Mouse (Mus musculus) hindbrain, embryonic 14.5 days (tissue): ENCODE measurements around the gene Glyat. TPM values are rescaled to one million over a fixed set of nuclear protein-coding genes. Genes with fewer than 3 reads are reported as not detected.
"Not testable (repeated sequence)": the region's sequence is repeated elsewhere in the genome, so short reads cannot be mapped to it uniquely, and the experiment has no call there.

ENCODE experiments used
- ATAC-seq: fragments of 200-750 bp; cut with Nextera tagmentation; 2 replicates; pipeline ENCODE4 v1.8.0; 2017; ENCODE audit warnings: moderate number of reproducible peaks, mild to moderate bottlenecking, moderate TSS enrichment, moderate library complexity; ENCODE audit not compliant: low FRiP score
- DNase-seq: peaks from one replicate; pipeline ENCODE4 v3.0.0-alpha.2; 2015; ENCODE audit warnings: low spot score
- H3K27ac ChIP-seq: fragments of 300-500 bp; sonication (generic); 2 replicates; pipeline ENCODE4 v1.5.1; 2014; ENCODE audit warnings: mild to moderate bottlenecking, moderate library complexity
- H3K27me3 ChIP-seq: fragments of 300-500 bp; sonication (generic); 2 replicates; pipeline ENCODE4 v1.6.1; 2014; ENCODE audit warnings: mild to moderate bottlenecking, low read length, mixed read lengths; ENCODE audit not compliant: control insufficient read depth, insufficient read depth
- H3K36me3 ChIP-seq: fragments of 300-500 bp; sonication (generic); replicated peaks from 2 replicates; pipeline ENCODE4 v1.6.1; 2014; ENCODE audit not compliant: control insufficient read depth, insufficient read depth
- H3K4me1 ChIP-seq: fragments of 300-500 bp; sonication (generic); replicated peaks from 2 replicates; pipeline ENCODE4 v1.6.1; 2014; ENCODE audit warnings: antibody characterized with exemption, low read length, mixed read lengths; ENCODE audit not compliant: control insufficient read depth, insufficient read depth
- H3K4me2 ChIP-seq: fragments of 300-500 bp; sonication (generic); replicated peaks from 2 replicates; pipeline ENCODE4 v1.6.1; 2014; ENCODE audit warnings: mild to moderate bottlenecking, moderate library complexity
- H3K4me3 ChIP-seq: fragments of 300-500 bp; sonication (generic); replicated peaks from 2 replicates; pipeline ENCODE4 v1.5.1; 2014; ENCODE audit warnings: mild to moderate bottlenecking, low read length
- H3K9ac ChIP-seq: fragments of 300-500 bp; sonication (generic); 2 replicates; pipeline ENCODE4 v1.6.1; 2014
- H3K9me3 ChIP-seq: fragments of 300-500 bp; sonication (generic); 2 replicates; pipeline ENCODE4 v1.6.1; 2016; ENCODE audit warnings: low read length; ENCODE audit not compliant: control insufficient read depth
- WGBS: fragments of 180-500 bp; shearing (Covaris S2); extraction: QIAGEN DNeasy Blood & Tissue Kit; methylation state at CpG from one replicate; pipeline ENCODE4 v1.1.7; 2014; 5-methylcytosine and 5-hydroxymethylcytosine counted together
- polyA plus RNA-seq: library from polyadenylated mRNA; unstranded; fragments of >200 nt; fragmentation: Nextera tagmentation; extraction: Ambion mirVana; gene quantifications from 2 replicates; pipeline ENCODE4 v1.2.1, GENCODE M21; 2014

Gene Glyat
- polyA plus RNA-seq, 1 experiment from 2014 or later = not detected

DNA sequence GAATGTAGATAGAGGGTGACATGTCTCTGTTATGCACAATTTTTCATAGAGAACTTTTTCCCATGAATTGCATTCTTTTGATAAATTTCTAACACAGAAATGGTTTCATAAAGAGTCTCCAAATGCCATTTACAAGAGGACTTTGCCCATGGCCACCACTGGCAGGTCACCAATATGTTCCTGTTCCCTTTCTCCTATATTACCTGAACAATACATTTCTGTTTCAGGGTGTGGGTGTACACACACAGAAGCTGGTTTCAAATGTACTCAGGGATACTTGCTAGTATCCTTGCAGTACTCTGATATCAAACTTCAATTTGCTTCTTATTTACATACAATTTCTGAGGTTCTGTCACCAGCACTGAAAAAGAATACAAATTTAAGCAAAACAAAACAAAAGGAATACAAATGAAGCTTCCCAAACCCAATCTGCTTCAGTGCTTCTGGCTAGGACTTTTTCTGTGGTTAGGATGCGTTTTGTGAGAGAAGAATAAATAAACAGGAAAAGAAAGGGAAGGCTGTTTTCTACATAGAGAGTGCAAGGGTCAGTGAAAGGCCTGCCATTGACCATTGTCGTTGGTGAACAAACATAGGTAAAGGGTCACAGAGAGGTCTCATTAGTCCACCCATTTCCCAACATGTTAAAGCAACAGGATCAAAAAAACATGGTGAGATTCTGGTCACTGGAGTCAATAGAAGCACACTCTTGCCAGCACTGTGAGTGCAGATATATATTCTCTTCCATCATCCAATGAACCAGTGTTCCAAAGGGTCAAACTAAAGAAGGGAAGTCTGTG, 32.2 kb upstream of the Glyat start:
- Histone ChIP-seq H3K4me3 (no peak overlapping the region), H3K27ac (no peak overlapping the region), H3K9ac (no peak overlapping the region), H3K4me1 (peaks cover 10% of the 10 kb centered on the region; the same call in 1 of the 2 replicates), H3K9me3 (no peaks in the 10 kb centered on the region), H3K4me2 (no peak overlapping the region), H3K36me3 (no peaks in the 10 kb centered on the region), H3K27me3 (no peaks in the 10 kb centered on the region)
- ATAC-seq (no peak), DNase-seq (no peak)
- WGBS = 22% methylated on average over 2 of the region's 2 CpGs

DNA sequence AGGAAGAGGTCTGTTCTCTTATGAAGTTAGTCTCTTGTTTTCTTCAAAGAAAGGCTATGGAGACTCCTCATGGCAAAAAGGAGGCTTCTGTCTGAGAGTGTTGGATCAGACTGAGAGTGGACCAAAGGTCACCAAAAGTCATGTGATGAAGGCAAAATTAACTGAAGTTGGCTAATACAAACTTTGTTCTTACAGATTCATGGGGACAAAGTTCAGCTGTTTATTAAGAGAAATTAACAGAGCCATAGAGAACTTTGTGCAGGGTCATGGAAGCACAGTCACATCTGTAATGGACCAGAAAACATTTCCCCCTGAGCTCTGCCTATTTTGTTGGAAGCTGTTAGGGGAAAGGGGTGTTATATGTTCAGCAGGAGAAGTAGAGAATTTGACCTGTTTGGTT, 24.8 kb upstream of the Glyat start:
- Histone ChIP-seq H3K27me3 (no peaks in the 10 kb centered on the region), H3K9me3 (no peaks in the 10 kb centered on the region), H3K36me3 (no peaks in the 10 kb centered on the region), H3K4me2 (no peak overlapping the region), H3K27ac (no peak overlapping the region), H3K9ac (no peak overlapping the region), H3K4me1 (no peaks in the 10 kb centered on the region), H3K4me3 (no peak overlapping the region)
- DNase-seq = no peak
- ATAC-seq = no peak

DNA sequence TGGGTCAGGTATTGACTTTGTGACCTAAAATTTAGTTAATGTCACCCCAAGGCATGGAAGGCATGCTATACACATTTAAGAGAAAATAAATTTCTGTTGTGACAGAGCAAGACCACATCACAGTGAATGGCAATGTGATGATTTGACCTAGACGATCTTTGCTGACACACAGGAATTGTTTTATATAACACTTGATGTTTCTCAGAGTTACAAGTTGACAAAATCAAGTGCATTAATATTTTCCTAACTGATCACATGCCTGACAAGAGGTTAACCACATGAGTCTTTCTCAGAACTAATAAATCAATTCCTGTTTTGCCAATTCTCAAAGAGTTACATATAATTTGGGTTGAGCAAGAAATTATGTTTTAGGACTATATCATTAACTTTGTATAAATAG, 19.5 kb upstream of the Glyat start:
- Histone ChIP-seq H3K4me2 (no peak overlapping the region), H3K4me1 (no peaks in the 10 kb centered on the region), H3K36me3 (no peaks in the 10 kb centered on the region), H3K27me3 (no peaks in the 10 kb centered on the region), H3K9me3 (no peaks in the 10 kb centered on the region), H3K4me3 (no peak overlapping the region), H3K9ac (no peak overlapping the region), H3K27ac (no peak overlapping the region)
- no peak for DNase-seq
- no peak for ATAC-seq
- WGBS = 74% methylated on average over 1 of the region's 1 CpGs

DNA sequence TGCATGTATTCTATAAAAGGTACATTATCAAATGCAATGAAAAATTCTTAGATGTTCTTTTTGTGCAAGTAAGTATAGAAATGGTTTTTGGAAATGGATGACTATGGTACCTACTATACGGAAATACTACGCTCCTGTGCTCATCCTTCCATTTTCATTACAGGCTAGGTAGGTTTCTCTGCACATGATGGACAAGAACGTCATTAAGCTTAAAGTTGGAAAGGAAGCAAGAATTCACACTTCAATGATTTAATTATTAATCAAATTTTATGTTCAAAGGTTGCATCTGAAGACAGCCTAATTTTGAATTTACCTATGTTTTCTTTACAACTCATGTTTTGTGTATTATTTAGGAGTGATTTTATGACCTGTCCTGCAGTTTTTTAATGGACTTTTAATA, 1.2 kb downstream of the Glyat start:
- H3K27ac ChIP-seq = no peak overlapping the region
- 89% methylated on average over 3 of the region's 3 CpGs for WGBS
- no peak overlapping the region for H3K4me3 ChIP-seq
- no peaks in the 10 kb centered on the region for H3K27me3 ChIP-seq
- no peak for DNase-seq
- H3K36me3 ChIP-seq = no peaks in the 10 kb centered on the region
- H3K9me3 ChIP-seq = no peaks in the 10 kb centered on the region
- no peak for ATAC-seq
- no peak overlapping the region for H3K4me2 ChIP-seq
- H3K9ac ChIP-seq = no peak overlapping the region
- H3K4me1 ChIP-seq = no peaks in the 10 kb centered on the region

DNA sequence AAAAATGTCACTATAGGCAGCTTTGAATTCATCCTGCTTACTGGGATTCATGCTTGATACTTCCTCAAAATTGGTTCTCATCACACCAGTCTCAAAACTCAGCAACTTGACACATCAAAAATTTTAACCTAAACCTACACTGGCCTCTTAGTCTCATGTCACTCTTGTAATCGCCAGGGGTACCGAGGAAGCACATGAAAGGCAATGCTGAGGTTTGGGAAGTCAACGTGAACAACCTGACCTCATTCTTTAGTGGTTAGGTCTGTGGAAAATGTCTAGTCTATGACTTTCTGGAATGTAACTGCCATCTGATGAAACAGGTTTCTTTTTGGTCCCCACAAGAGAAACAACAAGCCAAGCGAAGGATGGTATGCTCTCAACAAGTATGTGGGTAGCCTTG, 1.9 kb downstream of the Glyat start:
- H3K36me3 ChIP-seq = no peaks in the 10 kb centered on the region
- no peak overlapping the region for H3K4me2 ChIP-seq
- no peak overlapping the region for H3K9ac ChIP-seq
- H3K4me3 ChIP-seq = no peak overlapping the region
- 93% methylated on average over 4 of the region's 4 CpGs for WGBS
- no peaks in the 10 kb centered on the region for H3K4me1 ChIP-seq
- no peaks in the 10 kb centered on the region for H3K27me3 ChIP-seq
- DNase-seq = no peak
- no peak overlapping the region for H3K27ac ChIP-seq
- no peaks in the 10 kb centered on the region for H3K9me3 ChIP-seq
- ATAC-seq = no peak

DNA sequence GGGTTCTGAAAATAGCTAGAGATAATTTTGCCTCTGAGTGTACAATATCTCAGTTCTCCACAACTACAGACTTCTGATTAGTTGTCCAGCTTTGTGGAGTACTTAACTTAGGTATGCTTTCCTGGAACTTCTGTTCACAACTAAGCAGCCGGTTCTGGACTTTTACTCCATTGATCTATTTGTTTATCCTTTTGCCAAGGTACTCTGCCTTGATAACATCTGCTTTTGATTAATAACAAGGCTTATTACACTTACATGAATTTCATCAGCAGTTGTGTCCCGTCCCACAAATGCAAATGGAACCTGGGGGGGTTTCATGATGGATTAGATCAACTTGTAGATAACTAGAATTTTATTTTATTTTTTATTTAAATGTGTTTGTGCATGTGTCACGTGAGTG, 3.8 kb downstream of the Glyat start:
- Histone ChIP-seq H3K27me3 (no peaks in the 10 kb centered on the region), H3K4me1 (no peaks in the 10 kb centered on the region), H3K27ac (no peak overlapping the region), H3K4me3 (no peak overlapping the region), H3K36me3 (no peaks in the 10 kb centered on the region), H3K9ac (no peak overlapping the region), H3K9me3 (no peaks in the 10 kb centered on the region), H3K4me2 (no peak overlapping the region)
- DNase-seq = no peak
- no peak for ATAC-seq
- 74% methylated on average over 3 of the region's 3 CpGs for WGBS

DNA sequence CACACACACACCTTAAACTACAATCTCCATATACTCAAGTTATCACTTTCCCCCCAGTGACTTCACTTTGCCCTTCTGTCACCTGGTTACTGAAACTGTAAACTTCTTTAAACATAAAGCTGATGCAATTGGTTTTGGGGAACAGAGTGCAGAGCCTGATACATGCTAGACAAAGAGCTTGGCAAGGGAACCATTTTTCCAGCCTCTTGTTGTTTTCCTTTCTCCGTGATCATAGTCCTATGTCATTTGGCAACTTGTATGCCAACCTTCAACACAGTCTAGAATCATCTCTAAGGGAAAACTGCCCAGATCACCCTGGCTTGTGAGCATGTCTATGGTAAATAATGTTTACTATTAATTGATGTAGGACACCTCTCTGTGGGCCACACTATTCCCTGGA, 4.9 kb downstream of the Glyat start:
- Histone ChIP-seq H3K27me3 (no peaks in the 10 kb centered on the region), H3K9me3 (no peaks in the 10 kb centered on the region), H3K9ac (no peak overlapping the region), H3K4me1 (no peaks in the 10 kb centered on the region), H3K36me3 (no peaks in the 10 kb centered on the region), H3K4me3 (no peak overlapping the region), H3K27ac (no peak overlapping the region), H3K4me2 (no peak overlapping the region)
- no peak for DNase-seq
- ATAC-seq = no peak
- WGBS = 90% methylated on average over 1 of the region's 1 CpGs

DNA sequence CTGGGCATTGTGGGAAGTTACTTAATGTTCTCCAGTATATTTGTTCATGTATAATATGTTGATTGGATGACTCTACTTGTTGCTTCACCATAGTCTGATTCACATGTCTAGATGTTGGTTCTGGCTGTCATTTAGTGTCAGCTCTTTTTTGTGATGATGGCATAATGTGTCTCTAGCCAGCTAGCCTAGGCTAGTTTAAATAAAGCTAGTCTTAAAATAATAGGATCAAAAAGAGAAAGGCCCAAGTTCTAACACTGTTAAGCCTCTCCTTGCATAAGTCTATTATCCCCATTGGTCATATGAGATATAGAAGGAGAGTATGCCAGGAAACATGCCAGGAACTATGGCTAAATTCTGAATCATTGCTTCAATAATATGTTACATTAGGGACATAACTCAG, 16.4 kb downstream of the Glyat start:
- ATAC-seq (no peak), DNase-seq (no peak)
- Histone ChIP-seq H3K4me1 (no peaks in the 10 kb centered on the region), H3K4me3 (no peak overlapping the region), H3K36me3 (no peaks in the 10 kb centered on the region), H3K9me3 (no peaks in the 10 kb centered on the region), H3K4me2 (no peak overlapping the region), H3K27me3 (no peaks in the 10 kb centered on the region), H3K27ac (no peak overlapping the region), H3K9ac (no peak overlapping the region)

DNA sequence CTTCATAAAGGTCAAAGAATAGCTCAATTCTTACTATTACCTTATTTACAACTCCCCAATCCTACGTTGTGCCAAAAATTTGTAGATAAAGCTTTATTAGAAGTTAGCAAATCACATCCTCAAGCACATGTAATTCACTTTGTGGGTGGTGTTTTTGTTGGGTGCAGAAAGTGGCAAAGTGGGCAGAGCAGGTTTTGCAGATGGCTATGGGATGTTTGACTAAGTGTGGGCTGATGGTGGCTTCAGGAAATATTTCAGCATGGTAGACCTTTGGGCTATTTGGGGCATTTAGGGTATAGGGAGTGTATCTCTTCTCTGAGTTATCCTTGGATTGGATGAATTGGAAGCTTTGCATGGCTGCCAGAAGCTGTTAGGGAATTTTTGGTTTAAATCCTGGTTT, 33.0 kb downstream of the Glyat start:
- DNase-seq (no peak), ATAC-seq (no peak)
- WGBS = 84% methylated on average over 1 of the region's 1 CpGs
- Histone ChIP-seq H3K4me3 (no peak overlapping the region), H3K27ac (no peak overlapping the region), H3K9me3 (peaks cover 12% of the 10 kb centered on the region; the same call in 1 of the 2 replicates), H3K4me2 (no peak overlapping the region), H3K27me3 (no peaks in the 10 kb centered on the region), H3K36me3 (no peaks in the 10 kb centered on the region), H3K4me1 (no peaks in the 10 kb centered on the region), H3K9ac (no peak overlapping the region)

DNA sequence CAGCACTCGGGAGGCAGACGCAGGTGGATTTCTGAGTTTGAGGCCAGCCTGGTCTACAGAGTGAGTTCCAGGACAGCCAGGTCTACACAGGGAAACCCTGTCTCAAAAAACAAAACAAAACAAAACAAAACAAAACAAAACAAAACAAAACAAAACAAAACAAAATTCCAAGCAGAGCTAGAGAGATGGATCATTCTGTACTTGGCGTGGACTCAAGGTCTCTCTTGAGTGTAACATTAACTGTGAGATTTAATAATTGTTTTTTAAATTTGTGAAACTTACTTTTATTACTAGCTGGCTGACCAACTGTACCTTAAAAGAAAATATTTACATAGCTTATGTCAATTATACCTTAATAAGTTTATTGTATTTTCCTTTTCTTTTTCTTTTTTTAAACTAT, 35.5 kb downstream of the Glyat start:
- ATAC-seq, H3K27me3 ChIP-seq: not testable (repeated sequence)
- 95% methylated on average over 3 of the region's 3 CpGs for WGBS

More for the DNA sequence above, 35.5 kb downstream of the Glyat start:
- H3K27ac ChIP-seq, H3K36me3 ChIP-seq, H3K4me3 ChIP-seq, H3K4me1 ChIP-seq, H3K9ac ChIP-seq, DNase-seq, H3K9me3 ChIP-seq, H3K4me2 ChIP-seq: not testable (repeated sequence)
